Mouse (Mus musculus) lung, embryonic 14.5 days (tissue): ENCODE measurements around the gene Gpc1. TPM values are rescaled to one million over a fixed set of nuclear protein-coding genes. Genes with fewer than 3 reads are reported as not detected.

Experiments used
- ATAC-seq: fragments of 200-750 bp; cut with Nextera tagmentation; 2 replicates; pipeline ENCODE4 v1.8.0; 2017; ENCODE audit warnings: mild to moderate bottlenecking, moderate TSS enrichment, moderate library complexity; ENCODE audit not compliant: insufficient read depth
- DNase-seq: peaks from one replicate; pipeline ENCODE4 v3.0.0-alpha.2; 2015
- H3K27ac ChIP-seq: fragments of 300-500 bp; sonication (generic); 2 replicates; pipeline ENCODE4 v1.5.1; 2014; ENCODE audit warnings: low read depth, mild to moderate bottlenecking, moderate library complexity
- H3K27me3 ChIP-seq: fragments of 300-500 bp; sonication (generic); 2 replicates; pipeline ENCODE4 v1.6.1; 2014; ENCODE audit warnings: low read length, control low read depth; ENCODE audit not compliant: insufficient read depth
- H3K36me3 ChIP-seq: fragments of 300-500 bp; sonication (generic); 2 replicates; pipeline ENCODE4 v1.6.1; 2014; ENCODE audit warnings: control low read depth; ENCODE audit not compliant: insufficient read depth
- H3K4me1 ChIP-seq: fragments of 300-500 bp; sonication (generic); 2 replicates; pipeline ENCODE4 v1.6.1; 2014; ENCODE audit warnings: antibody characterized with exemption, control low read depth; ENCODE audit not compliant: insufficient read depth
- H3K4me2 ChIP-seq: fragments of 300-500 bp; sonication (generic); 2 replicates; pipeline ENCODE4 v1.6.1; 2014; ENCODE audit warnings: mild to moderate bottlenecking
- H3K4me3 ChIP-seq: fragments of 300-500 bp; sonication (generic); 2 replicates; pipeline ENCODE4 v1.5.1; 2014; ENCODE audit warnings: low read depth, low read length
- H3K9ac ChIP-seq: fragments of 300-500 bp; sonication (generic); 2 replicates; pipeline ENCODE4 v1.6.1; 2014
- H3K9me3 ChIP-seq: fragments of 300-500 bp; sonication (generic); 2 replicates; pipeline ENCODE4 v1.6.1; 2016; ENCODE audit warnings: low read depth, low read length, control low read depth
- CTCF ChIP-seq: IDR thresholded peaks from 2 replicates; pipeline ENCODE4 v1.5.1; 2016; ENCODE audit warnings: antibody characterized with exemption, low read depth
- WGBS: fragments of 180-500 bp; shearing (Covaris S2); extraction: QIAGEN DNeasy Blood & Tissue Kit; methylation state at CpG from one replicate; pipeline ENCODE4 v1.1.7; 2014; 5-methylcytosine and 5-hydroxymethylcytosine counted together
- polyA plus RNA-seq: library from polyadenylated mRNA; unstranded; fragments of >200 nt; fragmentation: Nextera tagmentation; extraction: Ambion mirVana; gene quantifications from 2 replicates; pipeline ENCODE4 v1.2.1, GENCODE M21; 2014

Gene Gpc1
- polyA plus RNA-seq, 1 experiment from 2014 or later: 42.4 TPM

DNA sequence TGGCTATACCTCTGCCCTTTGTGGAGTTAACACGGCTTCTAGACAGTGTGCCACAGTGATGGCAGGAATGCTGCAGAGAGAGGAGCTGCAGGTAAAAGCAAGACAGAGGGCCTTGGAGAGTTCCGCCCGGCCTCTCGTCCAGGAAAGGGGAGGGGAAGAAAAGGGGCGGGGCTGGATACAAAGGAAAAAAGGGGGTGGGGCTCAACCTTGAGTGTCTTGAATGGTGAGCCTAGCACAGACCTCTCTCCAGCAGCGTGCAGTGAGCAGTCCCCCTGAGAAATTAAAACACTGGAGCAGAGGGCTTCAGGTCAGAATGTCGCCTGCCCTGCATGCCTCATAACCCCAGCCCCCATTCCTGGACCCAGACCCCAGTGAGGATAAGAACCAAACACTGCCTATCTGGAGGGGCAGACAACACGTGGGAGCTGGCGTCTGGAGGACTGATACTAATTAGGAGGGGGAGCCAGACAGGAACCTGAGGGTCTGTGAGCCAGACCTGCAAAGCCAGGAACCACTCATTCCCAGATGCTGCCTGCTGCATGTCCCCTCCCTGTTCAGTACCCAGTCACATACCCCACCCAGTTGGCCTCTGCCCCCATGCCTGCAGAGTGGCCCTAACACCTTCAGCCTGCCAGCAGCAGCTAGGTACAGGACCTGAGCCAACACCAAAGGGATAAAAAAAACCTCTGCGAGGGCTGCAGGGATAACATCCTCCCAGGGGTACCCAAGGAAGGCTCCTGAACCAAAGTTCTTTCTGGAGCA, 40.2 kb upstream of the Gpc1 start:
- H3K4me3 ChIP-seq: no peak overlapping the region

DNA sequence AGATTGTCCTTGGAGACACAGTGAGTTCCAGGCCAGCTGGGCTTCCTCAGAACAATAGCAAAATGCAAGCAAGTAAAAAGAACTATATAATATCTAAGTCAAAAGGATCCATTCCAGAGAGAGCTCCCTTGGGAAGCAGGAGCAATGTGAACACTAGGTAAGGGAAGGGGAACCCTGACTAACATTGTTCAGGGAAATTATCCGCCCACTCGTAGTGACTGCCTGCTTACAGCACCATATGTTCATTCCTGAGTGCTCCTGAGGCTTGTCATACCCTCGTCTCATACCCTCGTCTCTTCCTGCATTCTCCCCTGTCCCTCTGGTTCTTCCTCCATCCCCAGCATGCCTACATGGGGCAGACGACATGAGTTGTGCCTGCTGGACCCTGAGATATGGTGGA, 37.7 kb upstream of the Gpc1 start:
- ATAC-seq: no peak

More for the DNA sequence above, 40.2 kb upstream of the Gpc1 start:
- Histone ChIP-seq H3K36me3 (no peaks in the 10 kb centered on the region), H3K9ac (0 out of 2 replicates have a peak overlapping the region, but pooled peaks have one; percentile 6), H3K9me3 (no peaks in the 10 kb centered on the region), H3K4me2 (peak overlapping the region; percentile 50), H3K27ac (peak overlapping the region; percentile 24; the same call in 1 of the 2 replicates), H3K4me1 (no peaks in the 10 kb centered on the region; the same call in 1 of the 2 replicates), H3K27me3 (no peaks in the 10 kb centered on the region)
- ATAC-seq: peak; percentile 85
- peak; percentile 77 for DNase-seq
- TF ChIP-seq CTCF: no peak
- 4% methylated on average over 10 of the region's 10 CpGs for WGBS

DNA sequence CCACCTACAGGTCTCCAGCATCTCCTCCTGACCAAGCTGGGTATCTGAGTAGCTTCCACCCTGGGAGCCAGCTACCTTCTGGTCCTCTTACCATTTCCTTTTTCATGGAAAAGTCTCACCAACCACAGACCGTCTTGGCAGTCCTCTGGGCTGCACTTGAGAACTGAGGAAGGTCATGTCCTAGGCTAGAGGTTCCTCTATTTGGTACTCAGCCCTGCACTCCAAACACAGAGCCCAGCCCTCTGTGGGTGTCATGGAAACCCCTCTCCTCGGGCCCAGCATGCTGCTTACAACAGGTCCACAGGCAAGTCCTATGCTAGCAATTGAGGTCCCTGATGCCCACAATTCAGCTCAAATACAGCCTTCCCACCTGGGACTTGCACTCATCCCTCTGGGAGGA, 33.0 kb upstream of the Gpc1 start:
- no peaks in the 10 kb centered on the region for H3K4me1 ChIP-seq
- 42% methylated on average over 2 of the region's 2 CpGs for WGBS
- H3K27ac ChIP-seq: no peak overlapping the region
- no peak overlapping the region for H3K9ac ChIP-seq
- ATAC-seq (no peak), DNase-seq (no peak)
- H3K4me2 ChIP-seq: no peak overlapping the region
- TF ChIP-seq CTCF: no peak
- H3K27me3 ChIP-seq: no peaks in the 10 kb centered on the region
- no peaks in the 10 kb centered on the region for H3K9me3 ChIP-seq
- H3K36me3 ChIP-seq: no peaks in the 10 kb centered on the region
- H3K4me3 ChIP-seq: no peak overlapping the region

More for the DNA sequence above, 37.7 kb upstream of the Gpc1 start:
- no peak overlapping the region for H3K27ac ChIP-seq
- TF ChIP-seq CTCF: no peak
- 65% methylated on average over 5 of the region's 5 CpGs for WGBS
- H3K27me3 ChIP-seq: no peaks in the 10 kb centered on the region
- DNase-seq: no peak
- no peak overlapping the region for H3K4me3 ChIP-seq
- H3K4me2 ChIP-seq: no peak overlapping the region
- no peaks in the 10 kb centered on the region; the same call in 1 of the 2 replicates for H3K4me1 ChIP-seq
- no peaks in the 10 kb centered on the region for H3K9me3 ChIP-seq
- no peak overlapping the region for H3K9ac ChIP-seq
- H3K36me3 ChIP-seq: no peaks in the 10 kb centered on the region

DNA sequence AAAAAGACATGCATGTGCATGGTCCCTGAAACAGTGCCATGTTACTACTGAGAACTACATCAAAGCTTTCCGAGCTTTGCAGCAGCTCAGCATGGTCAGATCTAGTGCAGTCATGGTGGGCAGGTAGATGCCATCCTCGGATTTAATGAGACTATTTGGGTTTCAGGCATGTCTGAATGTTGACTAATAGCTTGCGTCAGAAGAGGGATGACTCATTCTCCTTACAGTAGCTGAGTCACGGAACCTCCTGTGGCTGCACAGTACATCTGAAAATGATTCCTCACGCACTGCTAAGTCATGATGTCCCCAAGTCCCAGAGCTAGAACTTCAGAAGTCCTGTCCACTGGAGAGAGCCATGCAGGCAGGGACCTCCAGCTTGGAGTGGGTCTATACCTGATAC, 31.8 kb upstream of the Gpc1 start:
- DNase-seq (no peak), ATAC-seq (no peak)
- Histone ChIP-seq H3K9ac (no peak overlapping the region), H3K27ac (no peak overlapping the region), H3K4me2 (no peak overlapping the region), H3K27me3 (no peaks in the 10 kb centered on the region), H3K36me3 (no peaks in the 10 kb centered on the region), H3K9me3 (no peaks in the 10 kb centered on the region), H3K4me1 (no peaks in the 10 kb centered on the region), H3K4me3 (no peak overlapping the region)
- TF ChIP-seq CTCF: no peak
- WGBS: 81% methylated on average over 5 of the region's 5 CpGs

DNA sequence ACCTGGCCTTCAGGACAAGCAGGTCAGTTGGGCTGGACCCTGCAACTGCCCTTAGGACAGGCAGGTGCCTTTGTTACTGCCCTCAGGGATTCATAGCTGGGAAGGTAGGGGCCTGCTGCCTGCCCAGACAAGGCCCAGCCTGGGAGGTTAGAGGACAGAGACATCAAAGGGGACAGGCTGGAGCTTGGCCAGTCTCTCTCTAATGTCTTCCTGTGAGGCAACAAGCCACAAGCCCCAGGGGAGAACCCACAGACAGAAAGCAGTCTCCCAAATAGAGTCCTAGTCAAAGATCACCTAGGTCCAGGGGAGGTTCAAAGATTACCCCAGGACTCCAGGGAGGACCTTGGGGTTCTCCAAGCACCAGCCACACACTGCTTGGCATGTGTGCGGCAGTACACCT, 29.1 kb upstream of the Gpc1 start:
- WGBS: 81% methylated on average over 1 of the region's 1 CpGs
- H3K27ac ChIP-seq: no peak overlapping the region
- H3K4me2 ChIP-seq: no peak overlapping the region
- H3K27me3 ChIP-seq: no peaks in the 10 kb centered on the region
- no peaks in the 10 kb centered on the region for H3K4me1 ChIP-seq
- H3K36me3 ChIP-seq: no peaks in the 10 kb centered on the region
- ATAC-seq: no peak
- H3K4me3 ChIP-seq: no peak overlapping the region
- no peak for DNase-seq
- TF ChIP-seq CTCF: no peak
- H3K9ac ChIP-seq: no peak overlapping the region
- no peaks in the 10 kb centered on the region for H3K9me3 ChIP-seq

DNA sequence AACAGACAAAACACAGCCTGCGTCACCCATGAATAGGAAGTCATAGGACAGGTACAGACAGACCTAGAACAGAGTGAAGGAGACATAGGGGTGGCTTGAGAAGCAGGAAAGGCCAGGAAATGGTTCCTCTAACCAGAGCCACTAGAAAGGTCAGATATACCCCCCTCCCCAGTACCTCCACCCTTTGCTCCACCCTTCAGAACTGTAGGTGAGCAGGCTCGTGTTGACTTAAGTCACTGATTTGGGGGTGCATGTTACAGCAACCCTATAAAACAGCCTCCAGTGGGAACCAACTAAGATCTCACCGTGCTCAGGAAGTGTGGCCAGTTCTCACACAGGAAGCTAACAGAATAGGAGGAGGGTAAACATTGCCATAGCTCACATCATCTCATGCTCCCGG, 28.1 kb upstream of the Gpc1 start:
- no peak overlapping the region for H3K4me2 ChIP-seq
- no peak overlapping the region for H3K9ac ChIP-seq
- no peaks in the 10 kb centered on the region for H3K4me1 ChIP-seq
- H3K27ac ChIP-seq: no peak overlapping the region
- H3K27me3 ChIP-seq: no peaks in the 10 kb centered on the region
- no peaks in the 10 kb centered on the region for H3K36me3 ChIP-seq
- TF ChIP-seq CTCF: no peak
- DNase-seq: no peak
- no peak overlapping the region for H3K4me3 ChIP-seq
- ATAC-seq: no peak
- 70% methylated on average over 4 of the region's 4 CpGs for WGBS
- H3K9me3 ChIP-seq: no peaks in the 10 kb centered on the region

DNA sequence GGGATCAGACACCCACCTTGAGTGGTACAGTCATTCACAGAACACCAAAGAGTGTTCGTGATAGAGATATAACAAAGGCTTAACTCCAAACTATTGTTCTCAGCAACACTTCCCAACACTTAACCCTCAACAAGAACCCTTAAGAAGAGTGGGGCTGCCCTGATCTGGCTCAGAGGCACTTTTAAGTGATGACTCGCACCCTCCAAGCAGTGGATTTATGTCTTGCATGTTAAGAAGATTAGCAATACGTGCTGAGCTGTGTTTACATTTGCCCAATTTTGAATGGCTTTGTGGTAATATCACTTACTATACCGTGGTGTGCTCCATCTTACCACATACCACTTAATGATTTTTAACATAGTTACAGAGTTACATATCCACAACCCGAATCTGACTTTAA, 26.3 kb upstream of the Gpc1 start:
- Histone ChIP-seq H3K4me1 (no peaks in the 10 kb centered on the region), H3K9me3 (peaks cover 3% of the 10 kb centered on the region; the same call in 1 of the 2 replicates), H3K4me3 (no peak overlapping the region), H3K36me3 (no peaks in the 10 kb centered on the region), H3K4me2 (no peak overlapping the region), H3K27ac (no peak overlapping the region), H3K27me3 (no peaks in the 10 kb centered on the region), H3K9ac (no peak overlapping the region)
- no peak for ATAC-seq
- WGBS: 58% methylated on average over 5 of the region's 5 CpGs
- TF ChIP-seq CTCF: no peak
- no peak for DNase-seq
